Mouse (Mus musculus): ENCODE measurements around the gene Treml1. TPM values are rescaled to one million over a fixed set of nuclear protein-coding genes. Genes with fewer than 3 reads are reported as not detected.
"Not testable (repeated sequence)": the region's sequence is repeated elsewhere in the genome, so short reads cannot be mapped to it uniquely, and the experiment has no call there.

The Treml1 gene
- polyA plus RNA-seq (2015; fragmentation: Nextera tagmentation; extraction: Ambion mirVana), result 0.59 and 0.80 TPM in 2 replicates

DNA sequence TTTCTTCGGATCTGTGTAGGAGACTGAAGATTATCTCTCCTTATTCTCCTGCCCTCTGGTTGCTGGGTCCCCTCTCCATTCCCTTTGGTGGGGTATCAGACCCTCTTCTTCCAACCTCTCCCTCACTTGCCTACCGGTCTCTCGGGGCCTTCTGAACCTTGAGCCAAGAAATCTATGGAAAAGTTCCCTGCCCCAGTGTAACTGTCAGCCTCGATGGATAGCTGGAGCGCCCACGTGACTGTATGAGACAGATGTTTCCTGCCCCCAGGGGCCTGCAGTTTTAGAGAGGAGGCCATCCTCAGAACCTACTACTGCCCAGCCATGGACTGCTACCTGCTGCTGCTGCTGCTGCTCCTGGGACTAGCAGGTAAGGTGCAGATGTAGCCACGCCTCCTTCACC is at the start of gene Treml1:
TSS of gene Treml1 (plus strand) at position 301 of the 400 bp plus-strand sequence.
- no peak within 1 kb of the TSS for H3K4me2 ChIP-seq (replicated peaks)
- H3K36me3 ChIP-seq, result no peaks in the 10 kb centered on the region
- H3K9me3 ChIP-seq, result no peaks in the 10 kb centered on the region
- H3K9ac ChIP-seq (replicated peaks), result no peak within 1 kb of the TSS
- no peak within 1 kb of the TSS for H3K4me3 ChIP-seq (replicated peaks)
- H3K4me1 ChIP-seq (replicated peaks), result no peaks in the 10 kb centered on the region
- no peak for ATAC-seq
- no peaks in the 10 kb centered on the region for H3K27me3 ChIP-seq
- H3K27ac ChIP-seq, result no peak within 1 kb of the TSS
- WGBS, result 86% methylated on average over 7 of the region's 7 CpGs

DNA sequence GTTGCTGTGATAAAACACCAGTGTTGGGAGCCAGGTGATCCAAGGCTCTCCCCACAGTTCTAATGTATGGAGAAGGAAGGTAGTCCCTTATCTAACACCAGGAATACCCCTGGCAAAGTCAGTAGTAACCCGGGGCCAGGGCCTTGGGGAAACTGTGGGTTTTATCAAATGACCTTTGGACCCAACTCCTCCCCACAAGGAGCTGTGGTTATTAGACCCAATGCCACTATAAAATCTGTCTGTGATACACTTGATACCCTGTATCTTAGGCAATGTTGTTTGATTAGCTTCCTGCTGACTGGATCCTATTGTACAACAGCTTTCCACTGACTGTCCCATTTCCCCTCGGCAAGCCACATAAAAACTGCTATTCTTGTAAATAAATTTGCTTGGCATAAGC is 47.6 kb upstream of the Treml1 start:
- Histone ChIP-seq H3K4me2 (replicated peaks) (no peak overlapping the region), H3K9me3 (no peaks in the 10 kb centered on the region), H3K36me3 (no peaks in the 10 kb centered on the region), H3K4me3 (replicated peaks) (no peak overlapping the region), H3K27me3 (no peaks in the 10 kb centered on the region), H3K4me1 (replicated peaks) (no peaks in the 10 kb centered on the region), H3K27ac (no peak overlapping the region), H3K9ac (replicated peaks) (no peak overlapping the region)
- no peak for ATAC-seq
- 79% methylated on average over 2 of the region's 2 CpGs for WGBS

DNA sequence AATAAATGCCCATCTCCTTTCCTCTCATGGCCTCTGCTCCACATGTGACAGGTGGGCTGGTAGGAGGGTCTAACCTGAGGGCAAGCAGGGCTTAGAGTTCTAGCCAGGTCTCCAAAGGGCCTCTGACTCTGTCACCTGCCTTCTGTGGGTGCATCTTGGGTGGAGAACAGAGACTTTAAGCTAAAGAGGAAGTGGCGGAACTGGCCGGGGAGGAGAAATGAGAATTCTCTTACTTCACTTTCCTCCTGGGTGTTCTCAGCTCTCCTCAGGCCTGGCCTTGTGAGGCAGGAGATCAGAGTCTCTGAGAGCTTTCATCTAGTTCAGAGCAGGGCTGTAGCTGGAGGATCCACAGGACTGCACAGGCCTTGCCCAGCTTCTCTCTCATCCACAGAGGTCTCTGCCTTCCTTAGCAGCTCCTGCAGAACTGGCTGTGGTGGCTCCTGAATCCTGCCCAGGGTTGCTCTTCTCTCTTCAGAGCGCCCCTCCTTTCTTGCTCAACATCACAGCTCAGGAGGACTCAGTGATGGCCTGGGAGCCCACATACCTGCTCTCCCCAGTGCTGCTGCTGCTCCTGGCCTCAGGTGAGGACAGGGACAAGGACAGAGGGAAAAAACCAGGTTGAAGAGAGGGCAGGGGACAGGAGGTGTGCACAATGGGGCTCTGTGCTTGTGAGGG is 43.7 kb upstream of the Treml1 start, which contains the start of gene B430306N03Rik:
TSS of gene B430306N03Rik (plus strand) at position 237 of the 675 bp plus-strand sequence.
- not testable (repeated sequence) for ATAC-seq; H3K27ac ChIP-seq; H3K4me2 ChIP-seq (replicated peaks); H3K4me1 ChIP-seq (replicated peaks); H3K27me3 ChIP-seq; H3K36me3 ChIP-seq; H3K9ac ChIP-seq (replicated peaks); H3K9me3 ChIP-seq; H3K4me3 ChIP-seq (replicated peaks)
- WGBS, result 87% methylated on average over 3 of the region's 3 CpGs

DNA sequence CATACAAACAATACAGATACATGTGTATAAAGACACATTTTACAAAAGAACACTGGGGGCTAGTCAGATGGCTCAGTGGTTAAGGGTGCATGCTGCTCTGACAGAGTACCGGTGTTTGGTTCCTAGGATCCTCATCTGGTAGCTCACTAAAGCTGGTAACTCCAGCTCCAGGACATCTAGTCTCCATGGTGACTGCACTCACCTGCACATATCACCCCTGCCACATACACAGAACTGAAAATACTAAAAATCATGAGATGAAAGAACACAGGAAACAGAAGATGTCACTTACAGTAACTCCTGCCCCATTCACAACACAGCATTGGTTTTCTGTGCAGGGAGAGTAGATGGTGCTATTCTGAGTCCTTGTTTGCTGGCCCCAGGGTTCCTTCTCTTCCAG is 41.0 kb upstream of the Treml1 start:
- ATAC-seq, result no peak
- H3K4me1 ChIP-seq (replicated peaks), result no peaks in the 10 kb centered on the region
- WGBS, result 78% methylated on average over 1 of the region's 1 CpGs

DNA sequence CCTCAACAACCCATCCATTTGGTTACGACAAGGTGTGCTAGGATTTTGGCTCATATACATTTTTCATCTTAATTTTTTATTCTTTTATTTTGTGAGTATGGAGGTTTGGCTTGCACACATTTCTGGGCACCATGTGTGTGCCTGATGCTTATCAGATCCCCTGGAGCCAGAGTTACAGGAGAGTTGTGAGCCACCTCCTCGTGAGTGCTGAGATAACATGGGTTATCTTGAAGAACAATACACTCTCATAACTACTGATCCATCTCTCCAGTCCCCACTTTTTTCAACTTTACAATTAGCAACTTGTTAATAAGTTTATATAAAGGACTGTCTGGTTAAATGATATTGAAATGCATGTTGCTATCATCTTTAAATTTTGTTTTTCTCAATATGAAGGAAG is 38.4 kb upstream of the Treml1 start:
- Histone ChIP-seq H3K36me3 (no peaks in the 10 kb centered on the region), H3K27me3 (no peaks in the 10 kb centered on the region), H3K9me3 (no peaks in the 10 kb centered on the region), H3K4me3 (replicated peaks) (no peak overlapping the region), H3K27ac (no peak overlapping the region), H3K9ac (replicated peaks) (no peak overlapping the region), H3K4me2 (replicated peaks) (no peak overlapping the region), H3K4me1 (replicated peaks) (no peaks in the 10 kb centered on the region)
- no peak for ATAC-seq
- WGBS, result 86% methylated on average over 2 of the region's 2 CpGs

More for the DNA sequence above, 41.0 kb upstream of the Treml1 start:
- H3K9ac ChIP-seq (replicated peaks), result no peak overlapping the region
- no peak overlapping the region for H3K4me3 ChIP-seq (replicated peaks)
- H3K9me3 ChIP-seq, result no peaks in the 10 kb centered on the region
- no peaks in the 10 kb centered on the region for H3K27me3 ChIP-seq
- no peaks in the 10 kb centered on the region for H3K36me3 ChIP-seq
- no peak overlapping the region for H3K27ac ChIP-seq
- H3K4me2 ChIP-seq (replicated peaks), result no peak overlapping the region

DNA sequence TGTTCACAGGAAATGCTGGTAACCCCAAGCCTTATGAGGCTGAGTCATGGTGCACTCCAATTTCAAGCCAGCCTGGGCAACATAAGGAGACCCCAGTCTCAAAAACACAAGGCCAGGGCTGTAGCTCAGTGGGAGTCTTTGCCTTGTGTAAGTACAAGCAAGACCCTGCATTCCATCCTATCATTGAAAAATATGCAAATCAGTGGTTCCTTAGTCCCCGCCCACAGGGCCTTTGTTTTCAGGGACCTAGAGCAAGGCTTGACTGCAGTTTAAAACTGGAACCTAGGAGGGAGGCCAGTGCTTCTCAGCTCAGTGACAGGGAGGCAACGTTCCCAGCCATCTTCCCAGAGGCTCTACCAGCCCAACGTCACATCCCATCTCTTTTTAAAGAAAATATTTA is 36.5 kb upstream of the Treml1 start:
- Histone ChIP-seq H3K4me1 (replicated peaks) (no peaks in the 10 kb centered on the region), H3K4me3 (replicated peaks) (no peak overlapping the region), H3K9ac (replicated peaks) (no peak overlapping the region), H3K27me3 (no peaks in the 10 kb centered on the region), H3K36me3 (no peaks in the 10 kb centered on the region), H3K27ac (no peak overlapping the region), H3K4me2 (replicated peaks) (no peak overlapping the region), H3K9me3 (no peaks in the 10 kb centered on the region)
- no peak for ATAC-seq
- 74% methylated on average over 3 of the region's 3 CpGs for WGBS

DNA sequence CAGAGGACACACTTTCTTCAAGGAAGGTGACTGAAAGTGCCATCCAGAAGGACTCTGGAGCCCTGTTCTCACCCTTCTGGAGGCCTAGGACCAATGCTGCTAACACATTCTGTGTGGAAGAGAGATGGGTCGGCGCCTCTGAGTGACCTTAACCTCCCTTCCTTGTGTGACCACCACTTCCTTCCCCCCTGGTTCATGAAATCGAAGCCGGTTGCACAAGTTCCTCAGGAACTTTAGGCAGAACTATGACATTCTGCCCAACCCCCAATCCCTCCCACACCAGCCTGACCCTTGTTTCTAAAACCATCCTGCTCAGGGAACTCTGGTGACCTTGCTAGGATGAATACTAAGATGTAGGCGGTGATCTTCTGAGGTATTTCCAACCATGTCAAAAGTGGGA is 35.5 kb upstream of the Treml1 start:
- no peak for ATAC-seq
- H3K36me3 ChIP-seq, result no peaks in the 10 kb centered on the region

DNA sequence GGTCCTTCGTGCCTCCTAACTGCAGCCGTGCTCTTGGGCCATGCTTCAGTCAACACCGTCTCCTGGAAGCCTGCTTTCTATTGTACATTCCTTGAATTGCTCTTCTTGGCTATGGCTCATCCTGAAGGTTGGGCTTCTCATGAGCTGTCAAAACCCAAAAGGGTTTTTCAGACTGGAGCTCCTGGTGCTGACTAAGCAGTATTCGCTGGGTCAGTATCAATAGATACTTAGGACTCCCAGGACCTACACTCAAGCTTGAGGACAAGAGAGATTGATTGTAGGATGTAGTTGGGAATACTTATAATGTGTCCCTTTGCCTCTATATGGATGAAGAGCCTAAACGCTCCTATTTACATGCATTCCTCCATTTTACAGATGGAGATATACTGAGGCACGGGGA is 34.6 kb upstream of the Treml1 start:
- Histone ChIP-seq H3K4me1 (replicated peaks) (no peaks in the 10 kb centered on the region), H3K27ac (no peak overlapping the region), H3K4me3 (replicated peaks) (no peak overlapping the region), H3K36me3 (no peaks in the 10 kb centered on the region), H3K9ac (replicated peaks) (no peak overlapping the region), H3K9me3 (no peaks in the 10 kb centered on the region), H3K4me2 (replicated peaks) (no peak overlapping the region), H3K27me3 (no peaks in the 10 kb centered on the region)
- ATAC-seq, result no peak
- WGBS, result 95% methylated on average over 6 of the region's 6 CpGs

More for the DNA sequence above, 35.5 kb upstream of the Treml1 start:
- Histone ChIP-seq H3K4me1 (replicated peaks) (no peaks in the 10 kb centered on the region), H3K27ac (no peak overlapping the region), H3K9ac (replicated peaks) (no peak overlapping the region), H3K27me3 (no peaks in the 10 kb centered on the region), H3K4me2 (replicated peaks) (no peak overlapping the region), H3K4me3 (replicated peaks) (no peak overlapping the region), H3K9me3 (no peaks in the 10 kb centered on the region)
- 88% methylated on average over 5 of the region's 5 CpGs for WGBS

DNA sequence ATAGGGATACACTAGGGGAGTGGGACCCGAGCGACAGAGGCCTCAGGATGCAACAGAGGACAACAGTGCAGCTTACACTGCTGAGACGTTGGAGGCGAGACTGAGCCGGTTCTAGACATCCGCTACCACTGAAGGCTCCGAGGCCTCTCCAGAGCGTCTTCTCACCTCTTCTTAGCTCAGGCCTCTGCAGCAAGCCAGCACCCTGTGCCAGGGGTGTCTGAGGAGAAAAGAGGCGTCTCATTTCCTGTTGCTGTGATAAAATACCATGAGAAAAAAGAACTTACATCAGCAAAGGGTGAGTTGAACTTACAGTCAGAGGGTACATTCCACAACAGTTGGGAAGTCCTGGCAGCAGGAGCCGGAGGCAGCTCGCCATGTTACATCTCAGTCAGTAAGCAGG is 34.1 kb upstream of the Treml1 start:
- no peaks in the 10 kb centered on the region for H3K27me3 ChIP-seq
- no peak for ATAC-seq
- H3K9me3 ChIP-seq, result no peaks in the 10 kb centered on the region
- H3K27ac ChIP-seq, result no peak overlapping the region
- no peak overlapping the region for H3K9ac ChIP-seq (replicated peaks)
- no peaks in the 10 kb centered on the region for H3K36me3 ChIP-seq
- H3K4me2 ChIP-seq (replicated peaks), result no peak overlapping the region
- WGBS, result 94% methylated on average over 11 of the region's 11 CpGs
- no peaks in the 10 kb centered on the region for H3K4me1 ChIP-seq (replicated peaks)
- no peak overlapping the region for H3K4me3 ChIP-seq (replicated peaks)

DNA sequence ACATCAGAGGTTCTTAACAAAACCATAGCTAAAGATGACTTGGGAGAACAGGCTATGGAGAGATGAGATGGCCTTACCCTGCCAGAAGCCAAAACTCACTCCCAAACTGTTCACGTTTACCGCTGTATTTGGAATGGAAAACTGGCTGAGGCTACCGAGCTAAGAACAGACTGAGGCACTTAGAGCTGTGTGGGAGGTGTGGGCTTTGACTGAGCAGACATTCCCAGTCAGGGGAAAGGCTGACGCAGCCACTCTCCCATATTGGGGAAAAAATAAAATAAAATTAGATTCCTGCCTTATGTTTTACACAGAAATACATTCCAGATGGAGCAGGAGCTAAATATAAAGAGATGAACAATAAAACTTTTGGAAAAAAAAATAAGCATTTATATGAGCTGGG is 33.1 kb upstream of the Treml1 start:
- H3K27ac ChIP-seq, result no peak overlapping the region
- H3K4me3 ChIP-seq (replicated peaks), result no peak overlapping the region
- no peaks in the 10 kb centered on the region for H3K9me3 ChIP-seq
- H3K4me1 ChIP-seq (replicated peaks), result no peaks in the 10 kb centered on the region
- H3K4me2 ChIP-seq (replicated peaks), result no peak overlapping the region
- no peaks in the 10 kb centered on the region for H3K36me3 ChIP-seq
- WGBS, result 89% methylated on average over 4 of the region's 4 CpGs
- ATAC-seq, result no peak
- H3K27me3 ChIP-seq, result no peaks in the 10 kb centered on the region
- no peak overlapping the region for H3K9ac ChIP-seq (replicated peaks)

DNA sequence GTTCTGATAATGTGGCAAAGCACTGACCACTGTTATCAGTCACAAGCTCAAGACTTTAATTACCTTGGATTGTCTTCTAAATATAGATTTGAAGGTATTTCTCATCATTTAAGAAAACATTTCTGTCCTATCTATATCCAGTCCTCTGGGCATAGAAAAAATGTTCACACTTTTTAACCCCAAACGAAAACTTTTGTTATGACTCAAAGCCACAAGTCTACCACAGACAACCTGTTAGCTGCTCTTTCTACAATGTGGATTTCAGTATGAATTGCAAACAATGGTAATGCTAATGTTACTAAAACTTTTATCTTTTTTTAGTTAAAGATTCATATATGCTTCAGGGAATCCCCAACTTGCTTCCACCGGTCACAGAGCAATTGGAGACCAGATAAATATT is 27.2 kb upstream of the Treml1 start:
- Histone ChIP-seq H3K27ac (no peak overlapping the region), H3K4me1 (replicated peaks) (no peaks in the 10 kb centered on the region), H3K4me3 (replicated peaks) (no peak overlapping the region), H3K4me2 (replicated peaks) (no peak overlapping the region), H3K9ac (replicated peaks) (no peak overlapping the region), H3K9me3 (no peaks in the 10 kb centered on the region), H3K36me3 (no peaks in the 10 kb centered on the region), H3K27me3 (no peaks in the 10 kb centered on the region)
- ATAC-seq, result no peak
- WGBS, result 94% methylated on average over 2 of the region's 2 CpGs

DNA sequence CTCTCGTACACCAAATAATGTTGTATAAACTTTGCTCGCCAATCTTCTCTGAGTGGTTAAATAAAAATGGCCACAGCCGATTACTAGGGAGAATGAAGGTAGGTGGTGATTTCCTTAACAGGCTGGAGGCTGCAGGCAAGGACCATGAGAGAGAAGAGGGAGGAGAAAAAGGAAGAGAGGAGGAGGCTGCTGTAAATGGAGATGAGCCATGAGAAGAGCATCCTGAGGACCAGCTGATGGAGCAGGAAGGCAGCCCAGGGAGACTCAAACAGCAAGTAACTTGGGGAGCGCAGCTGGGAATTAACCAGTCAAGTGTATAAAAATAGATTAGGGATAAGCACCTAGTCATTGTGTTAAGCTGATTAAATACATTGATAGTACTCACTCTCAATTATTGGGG is 25.5 kb upstream of the Treml1 start:
- Histone ChIP-seq H3K4me2 (replicated peaks) (no peak overlapping the region), H3K4me3 (replicated peaks) (no peak overlapping the region), H3K27ac (no peak overlapping the region), H3K9me3 (no peaks in the 10 kb centered on the region), H3K9ac (replicated peaks) (no peak overlapping the region), H3K27me3 (no peaks in the 10 kb centered on the region), H3K4me1 (replicated peaks) (no peaks in the 10 kb centered on the region), H3K36me3 (no peaks in the 10 kb centered on the region)
- WGBS, result 85% methylated on average over 4 of the region's 4 CpGs
- ATAC-seq, result no peak

DNA sequence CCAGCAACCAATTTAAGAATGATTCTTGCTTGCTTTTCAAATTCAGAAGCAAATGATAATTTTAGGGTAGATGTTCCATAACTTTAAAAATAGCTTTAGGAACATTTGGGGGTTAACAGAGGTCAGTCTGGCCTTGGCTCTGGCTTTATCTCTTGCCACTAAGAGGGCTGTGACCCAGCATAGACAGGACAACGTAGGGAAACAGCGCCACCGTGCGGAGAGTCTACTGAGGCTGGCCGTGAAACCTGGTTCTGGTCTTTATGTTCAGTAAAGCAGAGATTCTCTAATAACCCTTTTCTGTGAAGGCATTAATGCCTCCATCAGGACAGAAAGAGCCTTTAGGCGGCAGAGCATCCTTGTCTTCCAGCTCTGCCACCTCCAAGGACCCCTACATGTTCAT is 22.9 kb upstream of the Treml1 start:
- Histone ChIP-seq H3K9ac (replicated peaks) (no peak overlapping the region), H3K4me1 (replicated peaks) (no peaks in the 10 kb centered on the region), H3K4me3 (replicated peaks) (no peak overlapping the region), H3K9me3 (no peaks in the 10 kb centered on the region), H3K27me3 (no peaks in the 10 kb centered on the region), H3K36me3 (no peaks in the 10 kb centered on the region), H3K4me2 (replicated peaks) (no peak overlapping the region), H3K27ac (no peak overlapping the region)
- ATAC-seq, result no peak
- WGBS, result 6% methylated on average over 6 of the region's 6 CpGs
